Comparison of ENCODE assay signal across 22 mouse cellular contexts in the genomic region with DNA sequence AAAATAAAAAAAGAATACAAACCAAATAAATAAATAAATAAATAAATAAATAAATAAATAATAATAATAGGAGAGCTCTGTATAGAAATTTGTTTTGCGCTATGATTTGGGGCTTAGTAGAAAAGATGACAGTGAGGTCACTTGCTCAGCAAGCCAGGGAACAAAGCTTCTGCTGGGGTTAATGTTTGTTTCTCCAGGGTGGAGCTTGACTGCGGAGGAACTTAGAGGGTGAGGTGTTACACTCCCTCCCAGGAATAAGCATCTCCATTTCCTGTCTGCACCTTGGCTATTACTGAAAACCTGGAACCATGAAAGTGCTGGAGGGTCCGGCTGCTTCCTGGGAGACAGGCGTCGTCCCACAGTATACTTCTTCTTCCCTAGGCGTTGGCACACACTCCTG. TPM values are rescaled to one million over a fixed set of nuclear protein-coding genes. Genes with fewer than 3 reads are reported as not detected.
DNase-seq lines count a peak whose midpoint lies in the region; ATAC-seq and TF ChIP-seq lines count a peak whose summit lies in the region.
"Had no signal": no experiment of that assay in that cellular context is flagged by ENCODE, and none has a peak within 500 bp of the region (broad histone marks: within the 10 kb centered on the region; RNA-seq: fewer than 3 reads in every experiment).

No protein-coding gene starts in this region.

- 83% methylated on average over 6 of the region's 6 CpGs for WGBS in intestine, embryonic 15.5 days
- 47% methylated on average over 6 of the region's 6 CpGs for WGBS in intestine, postnatal 0 days
- WGBS in stomach, embryonic 16.5 days, result 71% methylated on average over 6 of the region's 6 CpGs
- WGBS in kidney, embryonic 14.5 days, result 83% methylated on average over 6 of the region's 6 CpGs

- TF ChIP-seq CTCF in intestine, postnatal 0 days (IDR thresholded peaks at IDR 0.05; ENCODE audit: low read depth), result no peak

- H3K9me3 ChIP-seq in intestine, embryonic 15.5 days, result no peaks in the 10 kb centered on the region
- H3K9me3 ChIP-seq in intestine, postnatal 0 days (ENCODE audit: control insufficient read depth), result no peaks in the 10 kb centered on the region; the same call in 1 of the 2 replicates
- peaks cover 6% of the 10 kb centered on the region; the same call in 1 of the 2 replicates for H3K9me3 ChIP-seq in stomach, embryonic 16.5 days (replicated peaks; ENCODE audit: control insufficient read depth, low read length)
- H3K9me3 ChIP-seq in kidney, embryonic 14.5 days (ENCODE audit: control insufficient read depth, low read length), result no peaks in the 10 kb centered on the region
- H3K9me3 ChIP-seq: hindbrain, embryonic 15.5 days had no signal

- H3K36me3 ChIP-seq in intestine, embryonic 15.5 days, result no peaks in the 10 kb centered on the region
- no peaks in the 10 kb centered on the region for H3K36me3 ChIP-seq in intestine, postnatal 0 days (ENCODE audit: control insufficient read depth, insufficient read depth)
- no peaks in the 10 kb centered on the region for H3K36me3 ChIP-seq in stomach, embryonic 16.5 days (ENCODE audit: control insufficient read depth, insufficient read depth, low read length)
- no peaks in the 10 kb centered on the region for H3K36me3 ChIP-seq in kidney, embryonic 14.5 days (ENCODE audit: control insufficient read depth, insufficient read depth, low read length)
- H3K36me3 ChIP-seq: forebrain, embryonic 10.5 days; heart, embryonic 10.5 days; hindbrain, embryonic 12.5 days; hindbrain, embryonic 15.5 days had no signal

- no peaks in the 10 kb centered on the region for H3K4me1 ChIP-seq in intestine, embryonic 15.5 days (replicated peaks)
- no peaks in the 10 kb centered on the region for H3K4me1 ChIP-seq in intestine, postnatal 0 days (replicated peaks; ENCODE audit: control insufficient read depth, insufficient read depth, low read length)
- no peaks in the 10 kb centered on the region for H3K4me1 ChIP-seq in stomach, embryonic 16.5 days (ENCODE audit: control insufficient read depth, insufficient read depth, low read length)
- no peaks in the 10 kb centered on the region for H3K4me1 ChIP-seq in kidney, embryonic 14.5 days (ENCODE audit: control insufficient read depth, insufficient read depth, low read length)
- H3K4me1 ChIP-seq: forebrain, embryonic 13.5 days; hindbrain, embryonic 12.5 days; hindbrain, embryonic 15.5 days had no signal

- H3K27ac ChIP-seq in intestine, embryonic 15.5 days, result no peak overlapping the region
- H3K27ac ChIP-seq in intestine, postnatal 0 days (ENCODE audit: low read depth, low read length), result peak overlapping the region; percentile 35; the same call in 1 of the 2 replicates
- peak overlapping the region; percentile 42; the same call in 1 of the 2 replicates for H3K27ac ChIP-seq in stomach, embryonic 16.5 days (ENCODE audit: low read length)
- H3K27ac ChIP-seq in kidney, embryonic 14.5 days (ENCODE audit: low read depth, low read length), result no peak overlapping the region
- H3K27ac ChIP-seq: forebrain, embryonic 10.5 days; forebrain, embryonic 13.5 days; heart, adult 2 months; heart, embryonic 10.5 days; hindbrain, embryonic 12.5 days; hindbrain, embryonic 15.5 days had no signal

- H3K27me3 ChIP-seq in intestine, embryonic 15.5 days (replicated peaks), result no peaks in the 10 kb centered on the region
- H3K27me3 ChIP-seq in intestine, postnatal 0 days (replicated peaks; ENCODE audit: control insufficient read depth, insufficient read depth, low read length), result no peaks in the 10 kb centered on the region
- H3K27me3 ChIP-seq in stomach, embryonic 16.5 days (ENCODE audit: control insufficient read depth, insufficient read depth, low read length), result no peaks in the 10 kb centered on the region
- H3K27me3 ChIP-seq in kidney, embryonic 14.5 days (ENCODE audit: control insufficient read depth, insufficient read depth, low read length), result no peaks in the 10 kb centered on the region
- H3K27me3 ChIP-seq: forebrain, embryonic 13.5 days; hindbrain, embryonic 12.5 days; hindbrain, embryonic 15.5 days had no signal

- H3K4me2 ChIP-seq in intestine, embryonic 15.5 days (replicated peaks), result no peak overlapping the region
- H3K4me2 ChIP-seq in intestine, postnatal 0 days (replicated peaks; ENCODE audit: low read depth), result peak overlapping the region; percentile 24; the same call in 1 of the 2 replicates
- H3K4me2 ChIP-seq in stomach, embryonic 16.5 days (ENCODE audit: low read depth, low read length), result no peak overlapping the region
- H3K4me2 ChIP-seq in kidney, embryonic 14.5 days (replicated peaks; ENCODE audit: low read depth, low read length), result no peak overlapping the region
- H3K4me2 ChIP-seq: forebrain, embryonic 13.5 days; hindbrain, embryonic 12.5 days; hindbrain, embryonic 15.5 days had no signal

- no peak overlapping the region for H3K9ac ChIP-seq in intestine, embryonic 15.5 days
- H3K9ac ChIP-seq in intestine, postnatal 0 days (ENCODE audit: low read depth, low read length), result no peak overlapping the region
- H3K9ac ChIP-seq in stomach, embryonic 16.5 days (ENCODE audit: low read length), result no peak overlapping the region
- no peak overlapping the region for H3K9ac ChIP-seq in kidney, embryonic 14.5 days (ENCODE audit: low read depth, low read length)
- H3K9ac ChIP-seq: forebrain, embryonic 13.5 days; hindbrain, embryonic 12.5 days; hindbrain, embryonic 15.5 days had no signal

- no peak for DNase-seq in urinary bladder, adult 18-20 months (ENCODE audit: low spot score in 2 of 2)
- DNase-seq: adrenal gland, adult 8-10 months; adrenal gland, postnatal 25 days; cerebellum, adult 11-12 months; cerebellum, adult 8-10 months; cerebellum, postnatal 36 days; embryo, embryonic 11 days; gastrocnemius, postnatal 10 days; gastrocnemius, postnatal 36 days; heart, adult 2 months had no signal

- ATAC-seq in intestine, embryonic 15.5 days, result peak; percentile 65
- peak; percentile 23; the same call in 1 of the 2 replicates for ATAC-seq in intestine, postnatal 0 days
- peak; percentile 54; the same call in 1 of the 2 replicates for ATAC-seq in stomach, embryonic 16.5 days (ENCODE audit: insufficient read depth, low FRiP score)
- ATAC-seq in activated CD4-positive, CD25-positive, alpha-beta regulatory T cell, adult 4 months, result no peak
- ATAC-seq in kidney, embryonic 14.5 days (ENCODE audit: low FRiP score, low TSS enrichment), result no peak
- ATAC-seq: CD4-positive, CD25-positive, alpha-beta regulatory T cell, adult 4 months; forebrain, embryonic 13.5 days; forebrain, embryonic 16.5 days had no signal

- H3K4me3 ChIP-seq in intestine, embryonic 15.5 days (replicated peaks), result no peak overlapping the region
- no peak overlapping the region for H3K4me3 ChIP-seq in intestine, postnatal 0 days (ENCODE audit: low read depth, low read length)
- no peak overlapping the region for H3K4me3 ChIP-seq in stomach, embryonic 16.5 days (replicated peaks; ENCODE audit: low read length)
- no peak overlapping the region for H3K4me3 ChIP-seq in kidney, embryonic 14.5 days (ENCODE audit: low read length)
- H3K4me3 ChIP-seq: forebrain, embryonic 10.5 days; forebrain, embryonic 13.5 days; heart, adult 2 months; heart, embryonic 10.5 days; hindbrain, embryonic 12.5 days; hindbrain, embryonic 15.5 days had no signal

RNA-seq across cellular contexts. Expression of a gene that starts 24.0 kb away (rescaled TPM):
- 349 and 408 TPM in 2 replicates for polyA plus RNA-seq in intestine, embryonic 15.5 days (2015; fragmentation: Nextera tagmentation; extraction: Ambion mirVana)
- polyA plus RNA-seq in intestine, postnatal 0 days (2015; fragmentation: Nextera tagmentation; extraction: Ambion mirVana), result 1,517 and 1,527 TPM in 2 replicates
- 226 and 255 TPM in 2 replicates for polyA plus RNA-seq in stomach, embryonic 16.5 days (2015; fragmentation: Nextera tagmentation; extraction: Ambion mirVana)
- 10 to 100 TPM in 1 of 2 experiments, 1 to 10 TPM in 1; 4.2 to 12.0 TPM for polyA plus RNA-seq in activated CD4-positive, CD25-positive, alpha-beta regulatory T cell, adult 4 months (2017; shearing (Covaris generic))
- 105 and 140 TPM in 2 replicates for polyA plus RNA-seq in kidney, embryonic 14.5 days (2014; fragmentation: Nextera tagmentation; extraction: Ambion mirVana)

Comparison
In these comparisons a context has a peak if more than half of its experiments do, and no peak if none do; other contexts are left out.
1. H3K27ac ChIP-seq: peak in intestine, postnatal 0 days (single experiment) and stomach, embryonic 16.5 days (single experiment); none in intestine, embryonic 15.5 days (single experiment) and kidney, embryonic 14.5 days (single experiment).
2. ATAC-seq: peak in intestine, embryonic 15.5 days (single experiment), intestine, postnatal 0 days (single experiment) and stomach, embryonic 16.5 days (single experiment); none in activated CD4-positive, CD25-positive, alpha-beta regulatory T cell, adult 4 months (single experiment) and kidney, embryonic 14.5 days (single experiment).